Mouse (Mus musculus) midbrain, embryonic 10.5 days (tissue): ENCODE measurements around the gene Tm4sf20. TPM values are rescaled to one million over a fixed set of nuclear protein-coding genes. Genes with fewer than 3 reads are reported as not detected.

ENCODE experiments used
- DNase-seq: peaks from one replicate; pipeline ENCODE4 v3.0.0-alpha.2; 2017; ENCODE audit warnings: low spot score
- H3K27ac ChIP-seq: fragments of 300-500 bp; sonication (generic); replicated peaks from 2 replicates; pipeline ENCODE4 v1.5.1; 2016; ENCODE audit warnings: mild to moderate bottlenecking
- H3K27me3 ChIP-seq: fragments of 300-500 bp; sonication (generic); 2 replicates; pipeline ENCODE4 v1.6.1; 2016; ENCODE audit warnings: low read depth, mild to moderate bottlenecking; ENCODE audit not compliant: poor library complexity, severe bottlenecking
- H3K36me3 ChIP-seq: fragments of 300-500 bp; sonication (generic); 2 replicates; pipeline ENCODE4 v1.6.1; 2016; ENCODE audit warnings: mild to moderate bottlenecking, moderate library complexity
- H3K4me1 ChIP-seq: fragments of 300-500 bp; sonication (generic); 2 replicates; pipeline ENCODE4 v1.6.1; 2016
- H3K4me3 ChIP-seq: fragments of 300-500 bp; sonication (generic); 2 replicates; pipeline ENCODE4 v1.5.1; 2016; ENCODE audit warnings: mild to moderate bottlenecking, moderate library complexity
- H3K9me3 ChIP-seq: fragments of 300-500 bp; sonication (generic); replicated peaks from 2 replicates; pipeline ENCODE4 v1.6.1; 2016; ENCODE audit warnings: mild to moderate bottlenecking
- WGBS: fragments of 180-500 bp; shearing (Covaris S2); methylation state at CpG from one replicate; pipeline ENCODE4 v1.1.7; 2016; 5-methylcytosine and 5-hydroxymethylcytosine counted together
- polyA plus RNA-seq: library from polyadenylated mRNA; unstranded; fragments of >200 nt; fragmentation: Nextera tagmentation; extraction: Ambion mirVana; gene quantifications from 2 replicates; pipeline ENCODE4 v1.2.1, GENCODE M21; 2016

Tm4sf20 gene
- polyA plus RNA-seq, 1 experiment from 2014 or later: not detected

GRCm38 (mm10) chr1:82795211-82795610 is 26.9 kb upstream of the Tm4sf20 start:
- WGBS: 85% methylated on average over 2 of the region's 2 CpGs
- DNase-seq: no peak
- Histone ChIP-seq H3K4me3 (no peak overlapping the region), H3K27ac (no peak overlapping the region), H3K36me3 (no peaks in the 10 kb centered on the region), H3K4me1 (no peaks in the 10 kb centered on the region), H3K9me3 (no peaks in the 10 kb centered on the region), H3K27me3 (no peaks in the 10 kb centered on the region)

GRCm38 (mm10) chr1:82793986-82794385 is 25.7 kb upstream of the Tm4sf20 start:
- Histone ChIP-seq H3K9me3 (no peaks in the 10 kb centered on the region), H3K27me3 (no peaks in the 10 kb centered on the region), H3K4me3 (no peak overlapping the region), H3K4me1 (no peaks in the 10 kb centered on the region), H3K27ac (no peak overlapping the region), H3K36me3 (no peaks in the 10 kb centered on the region)
- DNase-seq: no peak
- 59% methylated on average over 4 of the region's 4 CpGs for WGBS

- WGBS: 88% methylated on average over 3 of the region's 3 CpGs
- H3K27ac ChIP-seq: no peak overlapping the region
- no peaks in the 10 kb centered on the region for H3K27me3 ChIP-seq
Observed at GRCm38 (mm10) chr1:82793110-82793509, 24.8 kb upstream of the Tm4sf20 start.

GRCm38 (mm10) chr1:82792238-82792637 is 24.0 kb upstream of the Tm4sf20 start:
- Histone ChIP-seq H3K4me3 (no peak overlapping the region), H3K4me1 (no peaks in the 10 kb centered on the region; the same call in 1 of the 2 replicates), H3K36me3 (no peaks in the 10 kb centered on the region), H3K27me3 (no peaks in the 10 kb centered on the region), H3K9me3 (no peaks in the 10 kb centered on the region), H3K27ac (no peak overlapping the region)
- no peak for DNase-seq
- WGBS: 92% methylated on average over 6 of the region's 6 CpGs

More at GRCm38 (mm10) chr1:82793110-82793509, 24.8 kb upstream of the Tm4sf20 start:
- Histone ChIP-seq H3K4me1 (no peaks in the 10 kb centered on the region), H3K9me3 (no peaks in the 10 kb centered on the region), H3K36me3 (no peaks in the 10 kb centered on the region), H3K4me3 (no peak overlapping the region)
- no peak for DNase-seq

- peak; percentile 15 for DNase-seq
- 83% methylated on average over 11 of the region's 11 CpGs for WGBS
Observed at GRCm38 (mm10) chr1:82791105-82791504, 22.8 kb upstream of the Tm4sf20 start.

GRCm38 (mm10) chr1:82788070-82788469 is 19.8 kb upstream of the Tm4sf20 start:
- Histone ChIP-seq H3K27ac (no peak overlapping the region), H3K4me3 (no peak overlapping the region), H3K4me1 (no peaks in the 10 kb centered on the region; the same call in 1 of the 2 replicates), H3K27me3 (no peaks in the 10 kb centered on the region), H3K36me3 (no peaks in the 10 kb centered on the region), H3K9me3 (no peaks in the 10 kb centered on the region)
- DNase-seq: no peak
- WGBS: 81% methylated on average over 7 of the region's 7 CpGs

More at GRCm38 (mm10) chr1:82791105-82791504, 22.8 kb upstream of the Tm4sf20 start:
- H3K36me3 ChIP-seq: no peaks in the 10 kb centered on the region
- no peaks in the 10 kb centered on the region; the same call in 1 of the 2 replicates for H3K4me1 ChIP-seq
- no peaks in the 10 kb centered on the region for H3K9me3 ChIP-seq
- no peak overlapping the region for H3K4me3 ChIP-seq
- H3K27ac ChIP-seq: no peak overlapping the region
- no peaks in the 10 kb centered on the region for H3K27me3 ChIP-seq

GRCm38 (mm10) chr1:82787414-82787813 is 19.2 kb upstream of the Tm4sf20 start:
- Histone ChIP-seq H3K9me3 (no peaks in the 10 kb centered on the region), H3K4me1 (no peaks in the 10 kb centered on the region; the same call in 1 of the 2 replicates), H3K27me3 (no peaks in the 10 kb centered on the region), H3K36me3 (no peaks in the 10 kb centered on the region), H3K4me3 (no peak overlapping the region), H3K27ac (no peak overlapping the region)
- peak; percentile 46 for DNase-seq
- WGBS: 14% methylated on average over 2 of the region's 2 CpGs

- H3K27me3 ChIP-seq: no peaks in the 10 kb centered on the region
- 79% methylated on average over 6 of the region's 6 CpGs for WGBS
Observed at GRCm38 (mm10) chr1:82785546-82785945, 17.3 kb upstream of the Tm4sf20 start.

GRCm38 (mm10) chr1:82783559-82783958 is 15.3 kb upstream of the Tm4sf20 start:
- H3K27ac ChIP-seq: no peak overlapping the region
- DNase-seq: no peak
- 74% methylated on average over 3 of the region's 3 CpGs for WGBS
- no peaks in the 10 kb centered on the region for H3K36me3 ChIP-seq
- H3K4me1 ChIP-seq: no peaks in the 10 kb centered on the region; the same call in 1 of the 2 replicates
- no peaks in the 10 kb centered on the region for H3K27me3 ChIP-seq
- no peaks in the 10 kb centered on the region for H3K9me3 ChIP-seq
- no peak overlapping the region for H3K4me3 ChIP-seq

More at GRCm38 (mm10) chr1:82785546-82785945, 17.3 kb upstream of the Tm4sf20 start:
- DNase-seq: no peak
- no peaks in the 10 kb centered on the region for H3K9me3 ChIP-seq
- no peaks in the 10 kb centered on the region; the same call in 1 of the 2 replicates for H3K4me1 ChIP-seq
- H3K27ac ChIP-seq: no peak overlapping the region
- H3K36me3 ChIP-seq: no peaks in the 10 kb centered on the region
- H3K4me3 ChIP-seq: no peak overlapping the region

- no peak for DNase-seq
- no peak overlapping the region for H3K4me3 ChIP-seq
- no peaks in the 10 kb centered on the region for H3K9me3 ChIP-seq
- H3K27me3 ChIP-seq: no peaks in the 10 kb centered on the region
- H3K27ac ChIP-seq: no peak overlapping the region
- no peaks in the 10 kb centered on the region for H3K4me1 ChIP-seq
- WGBS: 92% methylated on average over 6 of the region's 6 CpGs
- no peaks in the 10 kb centered on the region for H3K36me3 ChIP-seq
Observed at GRCm38 (mm10) chr1:82779388-82779966, 11.2 kb upstream of the Tm4sf20 start.

- WGBS: 93% methylated on average over 4 of the region's 4 CpGs
- Histone ChIP-seq H3K36me3 (no peaks in the 10 kb centered on the region), H3K9me3 (no peaks in the 10 kb centered on the region), H3K4me3 (no peak overlapping the region), H3K27me3 (no peaks in the 10 kb centered on the region), H3K27ac (no peak overlapping the region), H3K4me1 (no peaks in the 10 kb centered on the region)
- DNase-seq: no peak
Observed at GRCm38 (mm10) chr1:82775293-82775692, 7.0 kb upstream of the Tm4sf20 start.

GRCm38 (mm10) chr1:82773208-82773607 is 4.9 kb upstream of the Tm4sf20 start:
- H3K27me3 ChIP-seq: no peaks in the 10 kb centered on the region
- H3K4me3 ChIP-seq: no peak overlapping the region
- DNase-seq: no peak
- no peaks in the 10 kb centered on the region for H3K4me1 ChIP-seq
- 73% methylated on average over 5 of the region's 5 CpGs for WGBS
- H3K9me3 ChIP-seq: no peaks in the 10 kb centered on the region
- no peak overlapping the region for H3K27ac ChIP-seq
- H3K36me3 ChIP-seq: no peaks in the 10 kb centered on the region

- H3K36me3 ChIP-seq: no peaks in the 10 kb centered on the region
- no peaks in the 10 kb centered on the region for H3K9me3 ChIP-seq
- H3K27me3 ChIP-seq: no peaks in the 10 kb centered on the region
- DNase-seq: no peak
- H3K4me3 ChIP-seq: no peak overlapping the region
- no peak overlapping the region for H3K27ac ChIP-seq
- no peaks in the 10 kb centered on the region for H3K4me1 ChIP-seq
- WGBS: 89% methylated on average over 4 of the region's 4 CpGs
Observed at GRCm38 (mm10) chr1:82772428-82772827, 4.2 kb upstream of the Tm4sf20 start.
